Mouse (Mus musculus) heart, embryonic 15.5 days (tissue): ENCODE measurements around the gene Ppig. TPM values are rescaled to one million over a fixed set of nuclear protein-coding genes. Genes with fewer than 3 reads are reported as not detected.

Experiments
- ATAC-seq: fragments of 200-750 bp; cut with Nextera tagmentation; replicated peaks from 2 replicates; pipeline ENCODE4 v1.8.0; 2017; ENCODE audit warnings: low read depth, moderate TSS enrichment; ENCODE audit not compliant: insufficient number of reproducible peaks, insufficient read depth, low FRiP score
- H3K27ac ChIP-seq: fragments of 300-500 bp; sonication (generic); 2 replicates; pipeline ENCODE4 v1.5.1; 2015; ENCODE audit warnings: mild to moderate bottlenecking, inconsistent platforms
- H3K27me3 ChIP-seq: fragments of 300-500 bp; sonication (generic); 2 replicates; pipeline ENCODE4 v1.6.1; 2015; ENCODE audit warnings: inconsistent platforms
- H3K36me3 ChIP-seq: fragments of 300-500 bp; sonication (generic); 2 replicates; pipeline ENCODE4 v1.6.1; 2015; ENCODE audit warnings: mild to moderate bottlenecking, inconsistent platforms
- H3K4me1 ChIP-seq: fragments of 300-500 bp; sonication (generic); replicated peaks from 2 replicates; pipeline ENCODE4 v1.6.1; 2015; ENCODE audit warnings: inconsistent platforms
- H3K4me2 ChIP-seq: fragments of 300-500 bp; sonication (generic); 2 replicates; pipeline ENCODE4 v1.6.1; 2015; ENCODE audit warnings: inconsistent platforms, mild to moderate bottlenecking, moderate library complexity
- H3K4me3 ChIP-seq: fragments of 300-500 bp; sonication (generic); 2 replicates; pipeline ENCODE4 v1.5.1; 2015; ENCODE audit warnings: mild to moderate bottlenecking, inconsistent platforms
- H3K9ac ChIP-seq: fragments of 300-500 bp; sonication (generic); 2 replicates; pipeline ENCODE4 v1.6.1; 2015; ENCODE audit warnings: mild to moderate bottlenecking, inconsistent platforms
- H3K9me3 ChIP-seq: fragments of 300-500 bp; sonication (generic); replicated peaks from 2 replicates; pipeline ENCODE4 v1.6.1; 2016; ENCODE audit warnings: inconsistent platforms
- WGBS: fragments of 180-500 bp; shearing (Covaris S2); methylation state at CpG from one replicate; pipeline ENCODE4 v1.1.7; 2015; ENCODE audit warnings: mixed read lengths; 5-methylcytosine and 5-hydroxymethylcytosine counted together
- polyA plus RNA-seq: library from polyadenylated mRNA; unstranded; fragments of >200 nt; fragmentation: Nextera tagmentation; extraction: Ambion mirVana; gene quantifications from 2 replicates; pipeline ENCODE4 v1.2.1, GENCODE M21; 2015

The Ppig gene
- polyA plus RNA-seq, 1 experiment from 2014 or later: 98.4 TPM

DNA sequence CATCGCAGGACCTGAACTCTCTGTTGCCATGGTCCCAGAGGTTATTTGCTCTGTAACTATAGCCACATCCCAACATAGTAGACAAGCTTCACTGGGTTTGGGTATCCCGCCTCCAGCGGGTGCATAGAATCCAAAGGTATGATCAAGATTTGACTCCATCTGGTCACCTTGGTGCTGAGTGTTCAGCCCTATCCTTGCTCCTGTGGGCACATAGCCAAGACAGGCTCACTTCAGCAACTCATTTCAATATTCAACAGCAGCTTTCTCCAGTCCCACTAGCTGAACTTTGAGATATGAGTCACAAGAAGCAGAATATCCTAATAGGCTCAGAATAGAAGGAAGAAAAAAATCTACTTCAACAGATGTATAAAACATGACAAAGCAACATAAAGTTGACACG is 41.0 kb downstream of the Ppig start:
- Histone ChIP-seq H3K9ac (no peak overlapping the region), H3K4me1 (no peaks in the 10 kb centered on the region), H3K27ac (no peak overlapping the region), H3K9me3 (no peaks in the 10 kb centered on the region), H3K4me3 (no peak overlapping the region), H3K36me3 (no peaks in the 10 kb centered on the region), H3K27me3 (no peaks in the 10 kb centered on the region), H3K4me2 (no peak overlapping the region)
- ATAC-seq: no peak
- WGBS: 89% methylated on average over 4 of the region's 4 CpGs

DNA sequence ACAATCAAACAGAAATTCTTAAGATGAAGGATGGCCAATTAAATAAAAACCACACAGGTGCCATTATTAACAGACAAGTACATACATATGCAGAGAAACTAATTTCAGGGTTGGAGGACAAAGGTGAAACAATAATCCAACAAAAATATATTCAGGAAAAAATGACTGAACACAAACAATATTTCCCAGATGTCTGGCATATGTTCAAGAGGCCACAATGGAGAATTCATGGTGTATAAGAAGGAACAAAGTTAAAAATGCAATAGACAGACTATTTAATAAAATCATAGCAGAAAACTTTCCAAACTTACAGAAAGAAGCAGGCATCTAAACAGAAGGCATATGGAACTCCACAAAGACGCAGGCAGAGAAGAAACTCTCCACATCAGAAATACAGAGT is 42.4 kb downstream of the Ppig start:
- no peak for ATAC-seq
- H3K9me3 ChIP-seq: no peaks in the 10 kb centered on the region
- no peaks in the 10 kb centered on the region for H3K36me3 ChIP-seq
- no peaks in the 10 kb centered on the region for H3K4me1 ChIP-seq
- H3K9ac ChIP-seq: no peak overlapping the region
- H3K27me3 ChIP-seq: no peaks in the 10 kb centered on the region
- H3K4me2 ChIP-seq: no peak overlapping the region
- H3K27ac ChIP-seq: no peak overlapping the region
- H3K4me3 ChIP-seq: no peak overlapping the region
- WGBS: 87% methylated on average over 1 of the region's 1 CpGs

DNA sequence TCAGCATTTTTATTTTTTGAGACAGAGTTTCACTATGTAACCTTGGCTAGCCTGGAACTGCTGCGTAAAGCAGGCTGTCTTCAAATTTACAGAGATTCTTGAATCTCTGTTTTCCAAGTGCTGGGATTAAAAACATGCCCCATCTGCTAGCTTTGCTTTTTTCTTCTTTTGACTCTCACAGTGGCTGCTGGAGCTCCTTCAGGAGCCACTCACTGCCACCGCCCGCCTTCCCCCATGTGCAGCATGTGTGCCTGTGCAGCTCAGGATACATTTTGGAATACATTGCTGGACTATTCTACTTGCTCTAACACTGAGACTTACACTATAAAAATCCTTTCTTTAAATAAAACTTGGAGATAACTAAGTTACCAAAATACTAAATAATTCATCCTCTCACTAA is 51.0 kb downstream of the Ppig start:
- ATAC-seq: no peak
- WGBS: 89% methylated on average over 3 of the region's 3 CpGs
- H3K4me2 ChIP-seq: no peak overlapping the region
- H3K4me3 ChIP-seq: no peak overlapping the region
- no peaks in the 10 kb centered on the region for H3K27me3 ChIP-seq
- H3K36me3 ChIP-seq: no peaks in the 10 kb centered on the region
- H3K4me1 ChIP-seq: no peaks in the 10 kb centered on the region
- no peaks in the 10 kb centered on the region for H3K9me3 ChIP-seq
- H3K27ac ChIP-seq: no peak overlapping the region
- no peak overlapping the region for H3K9ac ChIP-seq

- no peak overlapping the region; the same call in 1 of the 2 replicates for H3K9ac ChIP-seq
- no peaks in the 10 kb centered on the region for H3K9me3 ChIP-seq
- no peak for ATAC-seq
- no peaks in the 10 kb centered on the region for H3K27me3 ChIP-seq
- H3K4me1 ChIP-seq: no peaks in the 10 kb centered on the region
- no peak overlapping the region for H3K4me2 ChIP-seq
- H3K27ac ChIP-seq: no peak overlapping the region
- WGBS: 64% methylated on average over 7 of the region's 7 CpGs
- H3K4me3 ChIP-seq: no peak overlapping the region
- H3K36me3 ChIP-seq: no peaks in the 10 kb centered on the region
These were observed 55.9 kb downstream of the Ppig start for GRCm38 (mm10) chr2:69777985-69778835.

GRCm38 (mm10) chr2:69778836-69779177 is 56.5 kb downstream of the Ppig start:
- Histone ChIP-seq H3K36me3 (no peaks in the 10 kb centered on the region), H3K9me3 (no peaks in the 10 kb centered on the region), H3K9ac (no peak overlapping the region; the same call in 1 of the 2 replicates), H3K27ac (no peak overlapping the region), H3K4me3 (no peak overlapping the region), H3K4me2 (no peak overlapping the region), H3K4me1 (no peaks in the 10 kb centered on the region), H3K27me3 (no peaks in the 10 kb centered on the region)
- no peak for ATAC-seq
- 43% methylated on average over 5 of the region's 5 CpGs for WGBS

DNA sequence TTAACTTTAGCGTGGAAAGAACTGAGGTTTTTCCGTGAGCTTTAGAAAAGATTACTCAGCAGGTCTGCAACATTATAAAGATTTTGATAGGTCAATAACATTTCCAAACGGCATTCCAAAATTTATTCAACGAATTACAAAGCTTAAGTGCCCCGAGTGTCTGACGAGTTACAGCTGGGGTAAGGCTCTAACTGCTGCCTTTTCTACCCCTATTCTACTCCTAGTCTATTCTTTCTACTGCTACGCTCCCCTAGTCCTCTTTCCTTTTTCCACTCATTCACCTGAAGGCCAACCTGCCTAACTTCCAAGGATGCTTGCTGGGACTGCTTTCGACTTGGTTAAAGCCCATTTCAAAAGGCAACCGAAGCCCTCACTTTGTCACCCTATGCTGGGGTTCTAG is 66.6 kb downstream of the Ppig start:
- ATAC-seq: no peak
- Histone ChIP-seq H3K36me3 (peaks cover 13% of the 10 kb centered on the region), H3K4me2 (peak overlapping the region; percentile 77), H3K4me1 (peaks cover 6% of the 10 kb centered on the region), H3K27me3 (no peaks in the 10 kb centered on the region), H3K9me3 (no peaks in the 10 kb centered on the region), H3K27ac (peak overlapping the region; percentile 83), H3K4me3 (peak overlapping the region; percentile 69), H3K9ac (peak overlapping the region; percentile 71)
- WGBS: 23% methylated on average over 9 of the region's 9 CpGs

DNA sequence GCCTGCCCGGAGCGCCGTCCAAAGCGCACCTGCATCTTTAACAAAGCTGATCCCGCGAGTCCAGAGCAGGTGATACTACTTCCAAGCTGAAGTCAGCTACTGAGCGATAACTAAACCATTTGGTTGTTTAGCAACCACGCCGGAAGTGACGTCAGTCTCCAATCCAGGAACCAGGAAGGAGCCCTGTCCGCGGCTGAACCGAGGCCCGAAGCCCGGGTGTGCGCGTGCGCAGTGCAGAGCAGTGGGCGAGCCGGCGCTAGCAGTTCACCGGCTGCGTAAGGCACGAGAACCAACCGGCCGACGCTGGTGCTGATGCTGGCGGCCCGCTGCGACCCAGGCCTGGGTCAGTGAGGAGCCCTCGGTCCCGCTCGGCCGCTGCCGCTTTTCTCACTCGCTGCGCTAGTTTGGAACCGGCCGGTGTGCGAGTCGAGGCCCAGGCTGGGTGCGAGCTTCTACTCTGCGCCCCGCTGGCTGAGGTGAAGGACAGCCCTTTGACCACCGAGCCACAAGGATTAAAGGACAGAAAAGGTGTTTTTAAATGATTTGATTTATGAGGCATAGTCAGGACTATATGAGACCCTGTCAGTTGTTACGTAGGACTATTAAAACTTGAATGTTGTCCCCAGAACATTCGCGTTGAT is 67.2 kb downstream of the Ppig start, which contains the start of the genes Ccdc173 and Phospho2:
Gene Ccdc173 (minus strand): TSS at position 147 of the 641 bp plus-strand sequence.
Gene Phospho2 (plus strand): TSS at position 195 of the 641 bp plus-strand sequence.
- peak within 1 kb of the TSS; percentile 77 for H3K4me2 ChIP-seq
- peaks cover 17% of the 10 kb centered on the region for H3K36me3 ChIP-seq
- peak; percentile 97 for ATAC-seq
- WGBS: 2% methylated on average over 48 of the region's 48 CpGs
- H3K4me3 ChIP-seq: peak within 1 kb of the TSS; percentile 69
- peaks cover 6% of the 10 kb centered on the region for H3K4me1 ChIP-seq
- H3K27ac ChIP-seq: peak within 1 kb of the TSS; percentile 83
- peak within 1 kb of the TSS; percentile 71 for H3K9ac ChIP-seq
- H3K9me3 ChIP-seq: no peaks in the 10 kb centered on the region
- no peaks in the 10 kb centered on the region for H3K27me3 ChIP-seq

DNA sequence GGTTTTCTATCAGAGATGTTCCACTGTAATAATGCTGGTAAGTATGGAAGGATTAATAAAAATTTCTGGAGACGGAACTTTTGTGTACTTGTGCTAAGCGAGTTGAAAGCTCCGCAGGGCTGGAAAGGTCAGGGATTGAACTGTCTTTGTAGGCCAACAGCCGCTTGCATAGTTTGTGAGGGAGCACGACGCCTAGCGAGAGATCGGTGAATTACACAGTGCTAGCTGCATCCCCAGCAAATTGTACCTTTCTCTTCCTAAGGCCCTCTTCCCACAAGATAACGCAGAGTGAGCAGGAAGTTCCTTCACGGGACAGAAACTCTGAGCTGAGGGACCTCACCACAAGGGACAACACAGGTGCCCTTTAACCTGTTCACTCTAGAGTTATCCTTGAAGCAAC is 67.9 kb downstream of the Ppig start:
- Histone ChIP-seq H3K9me3 (no peaks in the 10 kb centered on the region), H3K4me3 (peak overlapping the region; percentile 69), H3K4me1 (peaks cover 6% of the 10 kb centered on the region), H3K4me2 (peak overlapping the region; percentile 77), H3K9ac (peak overlapping the region; percentile 38; the same call in 1 of the 2 replicates), H3K27ac (peak overlapping the region; percentile 83), H3K27me3 (no peaks in the 10 kb centered on the region), H3K36me3 (peaks cover 24% of the 10 kb centered on the region)
- 3% methylated on average over 10 of the region's 10 CpGs for WGBS
- ATAC-seq: no peak

GRCm38 (mm10) chr2:69790722-69791121 is 68.4 kb downstream of the Ppig start:
- H3K36me3 ChIP-seq: peaks cover 28% of the 10 kb centered on the region
- peaks cover 6% of the 10 kb centered on the region for H3K4me1 ChIP-seq
- ATAC-seq: no peak
- H3K4me3 ChIP-seq: peak overlapping the region; percentile 69; the same call in 1 of the 2 replicates
- H3K27me3 ChIP-seq: no peaks in the 10 kb centered on the region
- WGBS: 62% methylated on average over 4 of the region's 4 CpGs
- H3K9me3 ChIP-seq: no peaks in the 10 kb centered on the region
- H3K4me2 ChIP-seq: peak overlapping the region; percentile 77
- H3K9ac ChIP-seq: no peak overlapping the region
- H3K27ac ChIP-seq: no peak overlapping the region

DNA sequence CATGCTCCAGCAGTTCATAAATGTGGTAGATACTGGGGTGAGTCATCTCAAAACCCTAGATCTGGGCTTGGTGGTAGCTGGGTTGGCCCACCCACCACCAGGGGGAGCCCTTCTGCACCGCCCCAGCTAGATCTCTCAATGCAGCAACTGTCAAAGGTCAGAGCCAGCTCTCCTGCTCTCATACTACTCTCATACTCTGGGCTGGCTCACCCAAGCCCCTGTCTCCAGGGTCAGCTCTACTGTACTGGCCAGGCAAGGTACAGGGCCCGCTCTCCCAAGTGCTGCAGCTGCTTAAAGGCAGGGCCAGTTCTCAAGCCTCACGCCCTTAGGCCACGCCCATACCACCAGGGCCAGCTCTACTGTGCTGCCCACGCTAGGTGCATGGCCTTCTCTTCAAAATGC is 80.6 kb downstream of the Ppig start:
- no peaks in the 10 kb centered on the region for H3K27me3 ChIP-seq
- ATAC-seq: peak; percentile 66
- H3K9me3 ChIP-seq: no peaks in the 10 kb centered on the region
- H3K27ac ChIP-seq: no peak overlapping the region
- H3K9ac ChIP-seq: no peak overlapping the region
- no peaks in the 10 kb centered on the region for H3K36me3 ChIP-seq
- peak overlapping the region; percentile 31 for H3K4me2 ChIP-seq
- WGBS: 43% methylated on average over 5 of the region's 5 CpGs
- H3K4me3 ChIP-seq: no peak overlapping the region
- H3K4me1 ChIP-seq: peaks cover 4% of the 10 kb centered on the region; the same call in 1 of the 2 replicates
